Mouse (Mus musculus): ENCODE measurements at regions not wholly inside any gene's neighbourhood (a gene's known extent, or its start where the extent isn't known, plus 50 kb on each side); places are given as distances from the start of the nearest gene placed in this dataset.
A peak's percentile ranks its signal among the peaks of the same experiment; 100 is the strongest.

DNA sequence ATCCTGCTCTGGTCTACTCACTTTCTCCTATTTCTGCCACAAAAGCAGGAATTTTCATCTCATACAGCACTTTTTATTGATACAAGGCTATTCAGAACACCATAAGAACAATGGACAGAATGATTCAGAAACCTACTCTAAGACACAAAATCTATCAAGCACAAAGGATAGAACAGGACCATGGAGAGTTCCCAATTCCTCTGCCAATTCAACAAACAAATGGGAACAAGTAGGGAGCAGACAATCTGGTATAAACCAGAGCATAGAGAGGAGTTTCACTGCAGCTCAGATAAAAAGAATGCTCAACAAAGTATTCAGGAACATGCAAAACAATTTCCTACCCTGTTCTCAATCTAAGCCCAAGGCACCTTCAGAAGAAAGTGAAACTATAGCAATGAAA, 363.7 kb upstream of the Klf6 start:
- no peak for TF ChIP-seq CHD2 (IDR thresholded peaks at IDR 0.05; ENCODE audit: low read depth, low read length)
- no peak for TF ChIP-seq ZC3H11A (IDR thresholded peaks at IDR 0.05; ENCODE audit: borderline replicate concordance, low read depth, low read length)
- TF ChIP-seq ZNF384 (IDR thresholded peaks at IDR 0.05; ENCODE audit: low read depth, low read length) = no peak
- peak; percentile 59 for DNase-seq (ENCODE audit: low read depth, low spot score)
- no peaks in the 10 kb centered on the region for H3K9me3 ChIP-seq (ENCODE audit: control insufficient read depth, insufficient read depth, low read depth, low read length)
- no peak overlapping the region for H3K27ac ChIP-seq (ENCODE audit: insufficient read depth, low read depth, low read length, poor library complexity, severe bottlenecking)
- in situ Hi-C loops (cut with MboI; ENCODE audit: low sequenced_read_pairs in 2 of 2, unreplicated experiment in 2 of 2) = no loop called here
- H3K9ac ChIP-seq (ENCODE audit: insufficient read depth, low read depth, low read length, poor library complexity, severe bottlenecking) = no peak overlapping the region
- no peak overlapping the region for H3K4me3 ChIP-seq (ENCODE audit: insufficient read depth in 1 of 2, low read depth in 1 of 2, low read length in 2 of 2, poor library complexity in 1 of 2, severe bottlenecking in 1 of 2)
- H3K4me1 ChIP-seq (ENCODE audit: control insufficient read depth in 2 of 2, insufficient read depth in 2 of 2, low read length in 2 of 2, poor library complexity in 1 of 2) = no peaks in the 10 kb centered on the region
- no peaks in the 10 kb centered on the region for H3K36me3 ChIP-seq (ENCODE audit: control insufficient read depth, insufficient read depth, low read length, poor library complexity, severe bottlenecking)

DNA sequence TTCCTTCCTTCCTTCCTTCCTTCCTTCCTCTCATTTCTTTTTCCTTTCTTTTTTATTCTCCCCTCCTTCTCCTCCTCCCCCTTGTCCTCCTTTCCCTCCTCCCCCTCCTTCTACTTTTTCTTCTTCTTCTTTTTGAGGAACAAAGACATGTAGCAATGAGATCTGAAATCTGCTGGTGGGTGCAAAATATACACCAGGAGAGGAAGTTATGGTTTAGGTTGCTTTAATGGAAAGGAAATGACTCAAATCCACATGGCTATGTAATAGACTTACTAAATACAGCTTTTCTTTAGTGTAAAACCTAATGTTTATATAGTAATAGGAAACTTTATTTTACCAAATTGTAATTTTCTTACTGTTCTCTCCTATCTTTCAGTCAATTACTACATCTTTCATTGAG, 349.5 kb upstream of the Klf6 start:
- no peak overlapping the region for H3K27ac ChIP-seq (ENCODE audit: insufficient read depth, low read depth, low read length, poor library complexity, severe bottlenecking)

GRCm38 (mm10) chr13:5515552-5515951, 345.7 kb upstream of the Klf6 start:
- no peaks in the 10 kb centered on the region for H3K4me1 ChIP-seq (ENCODE audit: control insufficient read depth in 2 of 2, insufficient read depth in 2 of 2, low read length in 2 of 2, poor library complexity in 1 of 2)
- no peak for DNase-seq (ENCODE audit: low read depth, low spot score)
- H3K9ac ChIP-seq (ENCODE audit: insufficient read depth, low read depth, low read length, poor library complexity, severe bottlenecking) = no peak overlapping the region
- no peak overlapping the region for H3K27ac ChIP-seq (ENCODE audit: insufficient read depth, low read depth, low read length, poor library complexity, severe bottlenecking)
- no peaks in the 10 kb centered on the region for H3K36me3 ChIP-seq (ENCODE audit: control insufficient read depth, insufficient read depth, low read length, poor library complexity, severe bottlenecking)
- H3K9me3 ChIP-seq (ENCODE audit: control insufficient read depth, insufficient read depth, low read depth, low read length) = no peaks in the 10 kb centered on the region
- in situ Hi-C loops (cut with MboI; ENCODE audit: low sequenced_read_pairs in 2 of 2, unreplicated experiment in 2 of 2) = no loop called here
- TF ChIP-seq HCFC1 (IDR thresholded peaks at IDR 0.05; ENCODE audit: borderline replicate concordance, insufficient read depth, low read length) (no peak), ZNF384 (IDR thresholded peaks at IDR 0.05; ENCODE audit: low read depth, low read length) (no peak), MAFK (IDR thresholded peaks at IDR 0.05; ENCODE audit: insufficient read depth, low read depth, low read length) (no peak), CHD2 (IDR thresholded peaks at IDR 0.05; ENCODE audit: low read depth, low read length) (no peak), ZC3H11A (IDR thresholded peaks at IDR 0.05; ENCODE audit: borderline replicate concordance, low read depth, low read length) (no peak)
- no peak overlapping the region for H3K4me3 ChIP-seq (ENCODE audit: insufficient read depth in 1 of 2, low read depth in 1 of 2, low read length in 2 of 2, poor library complexity in 1 of 2, severe bottlenecking in 1 of 2)

More for the DNA sequence above, 349.5 kb upstream of the Klf6 start:
- no peaks in the 10 kb centered on the region for H3K9me3 ChIP-seq (ENCODE audit: control insufficient read depth, insufficient read depth, low read depth, low read length)
- TF ChIP-seq ZNF384 (IDR thresholded peaks at IDR 0.05; ENCODE audit: low read depth, low read length) (no peak), HCFC1 (IDR thresholded peaks at IDR 0.05; ENCODE audit: borderline replicate concordance, insufficient read depth, low read length) (no peak), CHD2 (IDR thresholded peaks at IDR 0.05; ENCODE audit: low read depth, low read length) (no peak), ZC3H11A (IDR thresholded peaks at IDR 0.05; ENCODE audit: borderline replicate concordance, low read depth, low read length) (no peak), MAFK (IDR thresholded peaks at IDR 0.05; ENCODE audit: insufficient read depth, low read depth, low read length) (no peak)
- no peaks in the 10 kb centered on the region for H3K4me1 ChIP-seq (ENCODE audit: control insufficient read depth in 2 of 2, insufficient read depth in 2 of 2, low read length in 2 of 2, poor library complexity in 1 of 2)
- H3K4me3 ChIP-seq (ENCODE audit: insufficient read depth in 1 of 2, low read depth in 1 of 2, low read length in 2 of 2, poor library complexity in 1 of 2, severe bottlenecking in 1 of 2) = no peak overlapping the region
- no peak for DNase-seq (ENCODE audit: low read depth, low spot score)
- in situ Hi-C loops (cut with MboI; ENCODE audit: low sequenced_read_pairs in 2 of 2, unreplicated experiment in 2 of 2) = no loop called here
- no peak overlapping the region for H3K9ac ChIP-seq (ENCODE audit: insufficient read depth, low read depth, low read length, poor library complexity, severe bottlenecking)
- H3K36me3 ChIP-seq (ENCODE audit: control insufficient read depth, insufficient read depth, low read length, poor library complexity, severe bottlenecking) = no peaks in the 10 kb centered on the region

GRCm38 (mm10) chr13:5516088-5516487, 345.2 kb upstream of the Klf6 start:
- H3K9me3 ChIP-seq (ENCODE audit: control insufficient read depth, insufficient read depth, low read depth, low read length) = no peaks in the 10 kb centered on the region
- in situ Hi-C loops (cut with MboI; ENCODE audit: low sequenced_read_pairs in 2 of 2, unreplicated experiment in 2 of 2) = no loop called here
- TF ChIP-seq CHD2 (IDR thresholded peaks at IDR 0.05; ENCODE audit: low read depth, low read length) = no peak
- TF ChIP-seq HCFC1 (IDR thresholded peaks at IDR 0.05; ENCODE audit: borderline replicate concordance, insufficient read depth, low read length) = no peak
- no peak for TF ChIP-seq MAFK (IDR thresholded peaks at IDR 0.05; ENCODE audit: insufficient read depth, low read depth, low read length)
- TF ChIP-seq ZC3H11A (IDR thresholded peaks at IDR 0.05; ENCODE audit: borderline replicate concordance, low read depth, low read length) = no peak
- TF ChIP-seq ZNF384 (IDR thresholded peaks at IDR 0.05; ENCODE audit: low read depth, low read length) = no peak
- no peak for DNase-seq (ENCODE audit: low read depth, low spot score)
- H3K36me3 ChIP-seq (ENCODE audit: control insufficient read depth, insufficient read depth, low read length, poor library complexity, severe bottlenecking) = no peaks in the 10 kb centered on the region
- no peak overlapping the region for H3K9ac ChIP-seq (ENCODE audit: insufficient read depth, low read depth, low read length, poor library complexity, severe bottlenecking)
- H3K4me1 ChIP-seq (ENCODE audit: control insufficient read depth in 2 of 2, insufficient read depth in 2 of 2, low read length in 2 of 2, poor library complexity in 1 of 2) = no peaks in the 10 kb centered on the region
- no peak overlapping the region for H3K27ac ChIP-seq (ENCODE audit: insufficient read depth, low read depth, low read length, poor library complexity, severe bottlenecking)
- no peak overlapping the region for H3K4me3 ChIP-seq (ENCODE audit: insufficient read depth in 1 of 2, low read depth in 1 of 2, low read length in 2 of 2, poor library complexity in 1 of 2, severe bottlenecking in 1 of 2)

- in situ Hi-C loops (cut with MboI; ENCODE audit: low sequenced_read_pairs in 2 of 2, unreplicated experiment in 2 of 2) = no loop called here
- Histone ChIP-seq H3K9me3 (ENCODE audit: control insufficient read depth, insufficient read depth, low read depth, low read length) (no peaks in the 10 kb centered on the region), H3K9ac (ENCODE audit: insufficient read depth, low read depth, low read length, poor library complexity, severe bottlenecking) (no peak overlapping the region), H3K4me3 (ENCODE audit: insufficient read depth in 1 of 2, low read depth in 1 of 2, low read length in 2 of 2, poor library complexity in 1 of 2, severe bottlenecking in 1 of 2) (no peak overlapping the region), H3K4me1 (ENCODE audit: control insufficient read depth in 2 of 2, insufficient read depth in 2 of 2, low read length in 2 of 2, poor library complexity in 1 of 2) (peaks cover 0 to 4% of the 10 kb centered on the region in 2 experiments; a peak in 1 of 4 replicates), H3K27ac (ENCODE audit: insufficient read depth, low read depth, low read length, poor library complexity, severe bottlenecking) (no peak overlapping the region), H3K36me3 (ENCODE audit: control insufficient read depth, insufficient read depth, low read length, poor library complexity, severe bottlenecking) (no peaks in the 10 kb centered on the region)
- no peak for TF ChIP-seq ZC3H11A (IDR thresholded peaks at IDR 0.05; ENCODE audit: borderline replicate concordance, low read depth, low read length)
- no peak for TF ChIP-seq MAFK (IDR thresholded peaks at IDR 0.05; ENCODE audit: insufficient read depth, low read depth, low read length)
- no peak for TF ChIP-seq HCFC1 (IDR thresholded peaks at IDR 0.05; ENCODE audit: borderline replicate concordance, insufficient read depth, low read length)
- TF ChIP-seq CHD2 (IDR thresholded peaks at IDR 0.05; ENCODE audit: low read depth, low read length) = no peak
- no peak for TF ChIP-seq ZNF384 (IDR thresholded peaks at IDR 0.05; ENCODE audit: low read depth, low read length)
- no peak for DNase-seq (ENCODE audit: low read depth, low spot score)
Measured at GRCm38 (mm10) chr13:5519181-5519580, 342.1 kb upstream of the Klf6 start.

Measured in ES-E14 (cell line).